Mouse (Mus musculus) Patski (cell line): Measurements from ENCODE around the gene Arl10. TPM values are rescaled to one million over a fixed set of nuclear protein-coding genes. Genes with fewer than 3 reads are reported as not detected.

Source experiments
- ATAC-seq: fragments of 100-300 bp; one replicate; pipeline ENCODE4 v1.8.0; 2021
- CTCF ChIA-PET: fragments of 350-600 bp; sonication (Branson Sonifier 250); formaldehyde crosslinking; loops from one replicate; lab custom pipeline; 2022; ENCODE audit warnings: inconsistent platforms; lab: Charles Lee
- POLR2A ChIA-PET: fragments of 350-600 bp; sonication (Branson Sonifier 250); formaldehyde crosslinking; loops from one replicate; lab custom pipeline; 2022; ENCODE audit warnings: antibody characterized with exemption, inconsistent platforms; lab: Charles Lee
- DNase-seq: peaks from one replicate; pipeline ENCODE4 v3.0.0-alpha.2; 2011; ENCODE audit warnings: low read depth, low spot score
- H3K27me3 ChIP-seq: fragments of 371-371 bp; one replicate; pipeline ENCODE4 v1.5.1; 2021
- CTCF ChIP-seq: fragments of 100-300 bp; IDR thresholded peaks from one replicate; pipeline ENCODE4 v1.5.1; 2021
- in situ Hi-C: fragments of 300-500 bp; cut with MboI; formaldehyde crosslinking; loops from 3 replicates; pipeline ENCODE4 v1.11.1; 2018; ENCODE audit warnings: low pct_unique_long_range_greater_than_20kb, mixed read lengths
- polyA plus RNA-seq: library from polyadenylated mRNA; unstranded; gene quantifications from one replicate; pipeline ENCODE4 v1.2.3, GENCODE M21; 2021

The Arl10 gene
- 26.6 TPM for polyA plus RNA-seq

DNA sequence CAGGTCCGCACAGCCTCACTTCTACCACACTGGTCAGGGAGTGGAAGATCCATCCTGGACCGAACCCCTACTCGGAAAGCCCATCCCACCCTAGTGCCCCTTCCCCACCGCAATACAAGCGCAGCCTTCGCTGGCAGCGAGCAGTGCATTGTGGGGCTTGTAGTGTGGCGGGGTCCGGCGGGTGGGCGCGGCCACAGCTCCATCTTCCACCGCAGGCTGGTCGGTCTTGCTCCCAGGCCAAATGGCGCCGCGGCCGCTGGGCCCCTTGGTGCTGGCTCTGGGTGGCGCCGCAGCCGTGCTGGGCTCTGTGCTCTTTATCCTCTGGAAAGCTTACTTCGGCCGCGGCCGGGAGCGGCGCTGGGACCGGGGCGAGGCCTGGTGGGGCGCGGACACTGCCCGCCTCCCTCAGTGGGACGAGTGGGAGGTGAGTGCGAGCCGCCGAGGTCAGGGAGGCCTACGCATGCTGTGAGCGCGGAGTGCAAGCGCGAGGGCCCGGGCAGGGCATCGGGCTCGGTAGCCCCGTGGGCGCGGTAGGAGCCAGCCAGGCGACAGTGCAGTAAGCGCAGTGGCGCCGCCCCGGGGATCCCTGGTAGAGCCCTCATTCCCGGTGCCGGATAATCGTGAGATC, at the start of gene Arl10:
Arl10 (plus strand) TSS at position 162 of the 628 bp plus-strand sequence.
- ChIA-PET CTCF (interaction anchor here (1.4 kb wide), 1 partner anchor 9 kb away, joined by 3 read pairs; no protein-coding TSS in a partner anchor), POLR2A (interaction anchor here (0.8 kb wide), 1 partner anchor 71 kb away, joined by 3 read pairs; the partner anchor contains the start of gene Simc1)
- no peaks in the 10 kb centered on the region for H3K27me3 ChIP-seq
- in situ Hi-C loops: loop anchor here (5.0 to 10.0 kb wide), 2 partner anchors 42 to 110 kb away; no protein-coding TSS in a partner anchor
- peak; percentile 86 for ATAC-seq
- no peak for DNase-seq
- TF ChIP-seq CTCF: no peak

DNA sequence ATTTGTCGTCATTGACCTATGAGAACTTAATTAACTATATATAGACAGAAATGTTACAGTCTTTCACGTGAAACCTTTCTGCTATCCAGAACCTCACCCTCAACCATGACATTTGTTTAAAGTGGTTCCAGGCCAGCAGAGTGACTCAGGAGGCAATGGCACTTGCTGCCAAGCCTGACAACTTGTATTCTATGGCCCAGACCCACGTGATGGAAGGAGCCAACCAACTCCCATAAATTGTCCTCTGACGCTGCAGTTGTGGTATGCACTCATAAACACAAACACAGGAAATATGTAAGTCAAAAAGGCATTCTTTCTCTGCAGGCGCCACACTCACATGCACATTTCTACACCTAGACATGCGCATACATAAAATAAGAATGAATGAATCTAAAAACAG, 47.7 kb upstream of the Arl10 start:
- TF ChIP-seq CTCF: no peak
- in situ Hi-C loops: no loop called here
- POLR2A ChIA-PET: no interaction called here
- H3K27me3 ChIP-seq: no peaks in the 10 kb centered on the region
- no peak for ATAC-seq
- no peak for DNase-seq
- CTCF ChIA-PET: no interaction called here

DNA sequence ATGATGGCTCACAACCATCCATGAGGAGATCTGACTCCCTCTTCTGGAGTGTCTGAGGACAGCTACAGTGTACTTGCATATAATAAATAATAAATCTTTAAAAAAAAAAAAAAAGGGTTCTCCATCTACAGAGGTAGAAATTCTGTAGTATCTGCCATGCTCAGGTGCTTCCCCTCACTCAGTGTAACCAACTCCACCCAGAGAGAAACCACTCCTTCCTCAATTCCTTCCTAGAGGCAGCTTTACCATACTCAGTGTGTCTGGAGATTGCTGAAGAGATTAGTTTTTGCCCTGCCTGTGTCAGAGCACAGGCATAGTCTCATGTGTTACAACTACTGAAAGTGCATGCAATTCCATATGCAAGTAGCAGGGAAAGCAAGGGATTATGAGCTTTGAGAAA, 42.7 kb upstream of the Arl10 start:
- POLR2A ChIA-PET: no interaction called here
- DNase-seq (no peak), ATAC-seq (no peak)
- CTCF ChIA-PET: no interaction called here
- no peak for TF ChIP-seq CTCF
- H3K27me3 ChIP-seq: no peaks in the 10 kb centered on the region
- in situ Hi-C loops: no loop called here

DNA sequence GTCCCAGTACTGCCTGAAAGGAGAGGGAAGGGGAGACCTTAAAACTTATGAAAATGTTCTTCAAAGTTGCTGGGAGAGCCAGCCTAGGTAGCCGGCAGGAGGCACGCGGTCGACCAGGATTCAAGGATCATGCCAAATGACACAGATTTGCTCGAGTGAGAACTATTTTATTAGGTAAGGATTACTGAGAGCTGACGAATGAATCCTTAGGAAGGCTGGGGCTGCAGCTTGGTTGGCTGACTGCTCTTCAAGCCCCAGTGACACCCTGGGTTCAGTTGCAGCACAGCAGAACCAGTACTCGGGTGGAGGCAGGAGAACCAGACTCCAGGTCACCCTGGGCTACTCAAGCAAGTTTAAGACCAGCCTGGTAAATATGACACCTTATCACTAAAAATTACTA, 26.8 kb upstream of the Arl10 start:
- ATAC-seq: peak; percentile 26
- ChIA-PET POLR2A (no interaction called here), CTCF (interaction anchor here (1.3 to 1.4 kb wide), 2 partner anchors 8 to 14 kb away, joined by 3 to 4 read pairs; no protein-coding TSS in a partner anchor)
- in situ Hi-C loops: no loop called here
- no peak for DNase-seq
- H3K27me3 ChIP-seq: no peaks in the 10 kb centered on the region
- TF ChIP-seq CTCF: no peak

DNA sequence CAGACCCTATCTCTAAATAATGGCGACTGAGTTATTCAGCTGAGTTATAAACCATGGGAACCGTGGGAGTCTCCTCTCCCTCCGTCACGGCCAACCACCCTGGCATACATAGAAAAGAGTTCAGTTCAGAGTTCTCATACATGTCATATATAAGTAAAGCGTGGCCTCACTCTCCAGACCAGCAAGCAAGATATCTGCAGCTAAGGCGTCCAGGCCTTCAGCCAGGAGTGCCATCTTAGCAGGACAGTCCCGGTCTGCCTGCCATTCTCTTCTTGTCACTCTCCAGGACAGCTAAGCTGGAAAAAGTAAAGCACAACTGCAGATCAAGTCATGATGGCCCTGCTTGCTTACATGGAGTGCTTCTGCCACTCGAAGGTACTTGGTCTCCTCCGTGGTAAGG, 18.6 kb upstream of the Arl10 start:
- POLR2A ChIA-PET: no interaction called here
- no peak for TF ChIP-seq CTCF
- ATAC-seq (no peak), DNase-seq (no peak)
- CTCF ChIA-PET: interaction anchor here (0.7 to 0.9 kb wide), 2 partner anchors 9 to 10 kb away, joined by 3 read pairs; no protein-coding TSS in a partner anchor
- in situ Hi-C loops: no loop called here
- H3K27me3 ChIP-seq: no peaks in the 10 kb centered on the region

DNA sequence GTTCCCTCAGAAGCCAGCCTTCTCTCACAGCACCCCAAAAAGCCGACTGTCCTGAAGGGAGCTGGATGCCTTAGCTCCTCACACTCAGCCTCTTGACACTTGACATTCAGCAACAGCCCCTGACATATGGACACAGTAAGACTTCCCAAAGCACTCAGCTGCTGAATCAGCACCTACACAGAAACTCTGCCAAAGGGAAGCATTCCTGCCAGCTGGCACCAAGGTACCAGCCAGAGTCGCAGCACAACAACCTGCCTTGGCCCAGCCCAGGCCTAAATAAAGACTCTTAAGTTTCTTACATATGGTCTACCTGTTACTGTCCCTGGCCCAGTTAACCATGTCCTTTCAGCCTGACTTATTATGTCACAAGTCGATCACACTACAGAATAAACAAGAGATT, 18.0 kb upstream of the Arl10 start:
- in situ Hi-C loops: no loop called here
- ATAC-seq (no peak), DNase-seq (no peak)

DNA sequence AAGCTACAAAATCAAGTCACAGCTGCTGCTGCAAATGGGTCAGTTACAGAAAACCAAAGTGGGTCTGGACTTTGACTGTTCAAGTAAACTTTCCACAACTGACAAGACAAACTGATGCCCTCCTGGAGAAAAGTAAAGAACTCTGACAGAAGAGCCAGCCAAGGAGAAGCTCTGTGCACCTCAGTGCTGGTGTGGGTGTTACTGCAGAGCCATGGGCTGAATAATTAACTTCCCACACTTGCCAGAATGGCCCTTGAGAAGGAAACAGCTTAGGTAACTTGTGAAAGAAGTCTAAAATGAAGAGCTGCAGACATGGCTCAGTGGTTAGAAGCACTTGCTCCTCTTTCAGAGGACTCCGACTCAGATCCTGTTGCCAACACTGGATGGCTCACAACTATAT, 17.2 kb upstream of the Arl10 start:
- no peak for DNase-seq
- H3K27me3 ChIP-seq: no peaks in the 10 kb centered on the region
- no peak for TF ChIP-seq CTCF
- CTCF ChIA-PET: interaction anchor here (1.5 kb wide), 1 partner anchor 37 kb away, joined by 3 read pairs; no protein-coding TSS in a partner anchor
- ATAC-seq: no peak
- in situ Hi-C loops: no loop called here
- POLR2A ChIA-PET: no interaction called here

More for the DNA sequence above, 18.0 kb upstream of the Arl10 start:
- POLR2A ChIA-PET: no interaction called here
- TF ChIP-seq CTCF: no peak
- H3K27me3 ChIP-seq: no peaks in the 10 kb centered on the region
- CTCF ChIA-PET: no interaction called here

DNA sequence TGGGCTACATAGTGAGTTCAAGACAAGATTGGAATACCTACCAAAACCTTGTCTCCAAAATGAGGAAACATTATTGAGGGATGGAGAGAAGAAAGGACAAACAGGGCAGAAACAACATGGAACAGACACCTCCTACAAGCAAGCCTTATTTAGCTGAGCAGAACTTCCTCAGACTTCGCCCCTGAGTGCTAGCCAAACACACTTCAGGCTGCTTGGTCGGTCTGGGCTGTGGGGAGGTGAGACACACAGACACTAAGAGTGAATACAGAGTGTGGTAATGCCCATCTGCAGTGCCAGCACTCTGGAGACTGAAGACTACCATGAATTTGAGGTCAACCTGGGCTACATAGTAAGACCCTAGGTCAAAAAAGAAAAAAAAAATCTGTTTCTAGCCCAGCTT, 15.2 kb upstream of the Arl10 start:
- DNase-seq (no peak), ATAC-seq (no peak)
- no peak for TF ChIP-seq CTCF
- POLR2A ChIA-PET: interaction anchor here (0.6 kb wide), 1 partner anchor 24 kb away, joined by 6 read pairs; no protein-coding TSS in a partner anchor
- in situ Hi-C loops: no loop called here
- CTCF ChIA-PET: no interaction called here
- no peaks in the 10 kb centered on the region for H3K27me3 ChIP-seq

DNA sequence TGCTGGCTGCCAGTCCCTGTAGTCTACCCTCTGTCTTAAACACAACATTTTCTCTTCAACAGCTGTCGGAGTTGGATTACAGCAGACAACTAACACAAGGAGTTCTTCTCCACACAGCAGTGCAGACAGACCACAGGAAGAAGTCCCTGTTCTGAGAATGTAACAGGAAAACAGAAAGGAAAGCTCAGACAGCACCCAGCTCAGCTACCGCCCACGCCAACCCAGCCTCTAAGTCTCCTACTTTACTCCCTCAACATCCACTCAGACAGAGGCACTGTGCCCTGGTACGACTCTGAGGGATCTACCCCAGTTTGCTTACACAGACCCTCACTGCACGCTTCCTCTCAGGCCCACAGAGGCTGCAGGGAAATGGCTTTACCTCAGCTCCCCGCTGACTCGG, 14.2 kb upstream of the Arl10 start:
- ATAC-seq (no peak), DNase-seq (no peak)
- H3K27me3 ChIP-seq: no peaks in the 10 kb centered on the region
- ChIA-PET CTCF (interaction anchor here (1.1 kb wide), 1 partner anchor 9 kb away, joined by 5 read pairs; no protein-coding TSS in a partner anchor), POLR2A (no interaction called here)
- no peak for TF ChIP-seq CTCF
- in situ Hi-C loops: no loop called here

DNA sequence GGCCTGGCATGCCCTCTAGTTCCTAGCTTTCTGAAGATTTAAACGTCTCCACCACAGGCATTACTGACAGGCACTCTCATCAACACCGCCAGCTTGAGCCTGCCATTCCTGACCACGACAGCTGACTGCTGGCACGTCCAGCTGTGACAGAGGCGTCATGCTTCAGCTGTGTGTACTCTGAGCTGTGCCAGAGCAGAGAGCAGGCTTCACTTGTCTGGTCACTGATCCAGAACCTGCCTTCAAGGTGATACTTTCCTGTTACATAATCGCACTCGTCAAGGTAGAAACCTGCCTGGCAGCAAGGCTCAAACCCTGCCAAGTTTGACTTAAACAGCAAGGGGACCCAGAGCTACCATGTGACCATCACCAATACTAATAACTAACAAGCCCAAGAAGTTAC, 12.3 kb upstream of the Arl10 start:
- DNase-seq (no peak), ATAC-seq (no peak)
- CTCF ChIA-PET: interaction anchor here (0.9 to 1.5 kb wide), 3 partner anchors 44 to 488 kb away, joined by 3 to 4 read pairs (median 3); no protein-coding TSS in a partner anchor
- TF ChIP-seq CTCF: no peak
- H3K27me3 ChIP-seq: no peaks in the 10 kb centered on the region
- in situ Hi-C loops: no loop called here
- POLR2A ChIA-PET: interaction anchor here (0.7 kb wide), 1 partner anchor 55 kb away, joined by 4 read pairs; no protein-coding TSS in a partner anchor
